Mouse (Mus musculus): Measurements from ENCODE around the gene Tcte1. TPM values are rescaled to one million over a fixed set of nuclear protein-coding genes. Genes with fewer than 3 reads are reported as not detected.

Tcte1 gene
- polyA plus RNA-seq (2017; shearing (Covaris generic)) = not detected

GRCm38 (mm10) chr17:45523263-45523662 is at the start of gene Tcte1:
Tcte1 (plus strand) TSS chr17:45523434.

GRCm38 (mm10) chr17:45474669-45475465 is 48.4 kb upstream of the Tcte1 start, which contains the start of gene Spats1:
Spats1 (minus strand) TSS chr17:45475415.

GRCm38 (mm10) chr17:45506700-45507189 is 16.5 kb upstream of the Tcte1 start, which contains the start of gene Aars2:
Aars2 (plus strand) TSS chr17:45506841.

GRCm38 (mm10) chr17:45549617-45550181 is 26.5 kb downstream of the Tcte1 start, which contains the start of gene Tmem151b:
Tmem151b (minus strand) TSS chr17:45549677.

GRCm38 (mm10) chr17:45555452-45556106 is 32.3 kb downstream of the Tcte1 start, which contains the start of gene Nfkbie:
Nfkbie (plus strand) TSS chr17:45555703.

GRCm38 (mm10) chr17:45563655-45564530 is 40.7 kb downstream of the Tcte1 start, which contains the start of gene Slc35b2:
Slc35b2 (plus strand) TSS chr17:45563874.

GRCm38 (mm10) chr17:45573087-45573779 is 50.0 kb downstream of the Tcte1 start, which contains the start of gene Hsp90ab1:
Hsp90ab1 (minus strand) TSS chr17:45573271.

Other genes with a start within 250 kb of the Tcte1 start
- gene Cdc5l, start 89.7 kb upstream of the Tcte1 start, polyA plus RNA-seq (2017; shearing (Covaris generic)) = 72.2 TPM
- 0.63 TPM for gene Spats1, start 48.0 kb upstream of the Tcte1 start, polyA plus RNA-seq (2017; shearing (Covaris generic))
- gene Aars2, start 16.6 kb upstream of the Tcte1 start, polyA plus RNA-seq (2017; shearing (Covaris generic)) = 10.4 TPM
- 0.23 TPM for gene Tmem151b, start 26.2 kb downstream of the Tcte1 start, polyA plus RNA-seq (2017; shearing (Covaris generic))
- gene Nfkbie, start 32.3 kb downstream of the Tcte1 start, polyA plus RNA-seq (2017; shearing (Covaris generic)) = 166 TPM
- gene Slc35b2, start 40.4 kb downstream of the Tcte1 start, polyA plus RNA-seq (2017; shearing (Covaris generic)) = 55.5 TPM
- gene Hsp90ab1, start 49.8 kb downstream of the Tcte1 start, polyA plus RNA-seq (2017; shearing (Covaris generic)) = 1,673 TPM
- gene Slc29a1, start 76.2 kb downstream of the Tcte1 start, polyA plus RNA-seq (2017; shearing (Covaris generic)) = 43.1 TPM
- not detected for gene Mymx, start 78.7 kb downstream of the Tcte1 start, polyA plus RNA-seq (2017; shearing (Covaris generic))
- 0.80 TPM for gene Capn11, start 135.9 kb downstream of the Tcte1 start, polyA plus RNA-seq (2017; shearing (Covaris generic))
- gene Mrpl14, start 162.9 kb downstream of the Tcte1 start, polyA plus RNA-seq (2017; shearing (Covaris generic)) = 37.2 TPM
- gene Tmem63b, start 163.5 kb downstream of the Tcte1 start, polyA plus RNA-seq (2017; shearing (Covaris generic)) = 13.8 TPM
- not detected for gene 1600014C23Rik, start 210.4 kb downstream of the Tcte1 start, polyA plus RNA-seq (2017; shearing (Covaris generic))

Data from effector memory CD4-positive, alpha-beta T cell, adult 7 months (primary cell).